Mouse (Mus musculus) forebrain, embryonic 13.5 days (tissue): ENCODE measurements around the gene Nt5m. TPM values are rescaled to one million over a fixed set of nuclear protein-coding genes. Genes with fewer than 3 reads are reported as not detected.

Experiments
- ATAC-seq: fragments of 200-750 bp; cut with Nextera tagmentation; 2 replicates; pipeline ENCODE4 v1.8.0; 2017
- H3K27ac ChIP-seq: fragments of 300-500 bp; sonication (generic); 2 replicates; pipeline ENCODE4 v1.5.1; 2015; ENCODE audit warnings: inconsistent platforms, mild to moderate bottlenecking, moderate library complexity
- H3K27me3 ChIP-seq: fragments of 300-500 bp; sonication (generic); 2 replicates; pipeline ENCODE4 v1.6.1; 2015; ENCODE audit warnings: mild to moderate bottlenecking, inconsistent platforms
- H3K36me3 ChIP-seq: fragments of 300-500 bp; sonication (generic); 2 replicates; pipeline ENCODE4 v1.6.1; 2015; ENCODE audit warnings: mild to moderate bottlenecking, inconsistent platforms; ENCODE audit not compliant: poor library complexity, severe bottlenecking
- H3K4me1 ChIP-seq: fragments of 300-500 bp; sonication (generic); 2 replicates; pipeline ENCODE4 v1.6.1; 2015; ENCODE audit warnings: inconsistent platforms
- H3K4me2 ChIP-seq: fragments of 300-500 bp; sonication (generic); 2 replicates; pipeline ENCODE4 v1.6.1; 2015; ENCODE audit warnings: inconsistent platforms, mild to moderate bottlenecking, moderate library complexity
- H3K4me3 ChIP-seq: fragments of 300-500 bp; sonication (generic); 2 replicates; pipeline ENCODE4 v1.5.1; 2015; ENCODE audit warnings: mild to moderate bottlenecking, inconsistent platforms
- H3K9ac ChIP-seq: fragments of 300-500 bp; sonication (generic); 2 replicates; pipeline ENCODE4 v1.6.1; 2015; ENCODE audit warnings: mild to moderate bottlenecking, inconsistent platforms
- H3K9me3 ChIP-seq: fragments of 300-500 bp; sonication (generic); replicated peaks from 2 replicates; pipeline ENCODE4 v1.6.1; 2016; ENCODE audit warnings: inconsistent platforms
- WGBS: fragments of 180-500 bp; shearing (Covaris S2); methylation state at CpG from one replicate; pipeline ENCODE4 v1.1.7; 2015; 5-methylcytosine and 5-hydroxymethylcytosine counted together
- polyA plus RNA-seq: library from polyadenylated mRNA; unstranded; fragments of >200 nt; fragmentation: Nextera tagmentation; extraction: Ambion mirVana; gene quantifications from 2 replicates; pipeline ENCODE4 v1.2.1, GENCODE M21; 2015

Nt5m gene
- 46.6 and 51.2 TPM in 2 replicates for polyA plus RNA-seq

DNA sequence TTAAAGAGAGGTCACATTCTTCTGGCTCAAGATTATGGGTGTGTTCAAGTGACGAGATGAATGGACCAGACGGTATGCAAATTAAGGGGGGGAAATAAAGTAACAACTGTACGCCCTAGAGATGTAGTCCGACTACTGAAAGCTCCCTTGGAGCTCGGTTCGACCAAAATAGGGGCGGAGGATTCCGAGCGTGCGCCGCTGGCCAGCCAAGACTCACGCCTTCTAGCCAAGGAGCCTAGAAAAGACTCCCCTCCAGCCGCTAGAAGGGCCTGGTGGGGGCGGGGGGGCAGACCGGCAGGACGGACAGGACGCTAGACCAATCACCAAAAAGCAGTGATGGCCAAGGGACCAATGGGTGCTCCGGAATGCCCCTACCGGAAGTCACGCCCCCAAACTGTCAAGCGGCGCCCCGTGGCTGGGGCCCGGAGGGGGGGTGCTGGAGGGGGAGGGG, at the start of gene Nt5m:
Gene Nt5m (plus strand): TSS at position 440 of the 451 bp plus-strand sequence.
- Histone ChIP-seq H3K36me3 (peaks cover 28% of the 10 kb centered on the region), H3K4me1 (peaks cover 24% of the 10 kb centered on the region), H3K9me3 (no peaks in the 10 kb centered on the region), H3K4me3 (peak within 1 kb of the TSS; percentile 98), H3K27ac (peak within 1 kb of the TSS; percentile 97), H3K4me2 (peak within 1 kb of the TSS; percentile 80), H3K9ac (peak within 1 kb of the TSS; percentile 97), H3K27me3 (no peaks in the 10 kb centered on the region)
- ATAC-seq = peak; percentile 97
- WGBS = 0% methylated on average over 24 of the region's 24 CpGs

DNA sequence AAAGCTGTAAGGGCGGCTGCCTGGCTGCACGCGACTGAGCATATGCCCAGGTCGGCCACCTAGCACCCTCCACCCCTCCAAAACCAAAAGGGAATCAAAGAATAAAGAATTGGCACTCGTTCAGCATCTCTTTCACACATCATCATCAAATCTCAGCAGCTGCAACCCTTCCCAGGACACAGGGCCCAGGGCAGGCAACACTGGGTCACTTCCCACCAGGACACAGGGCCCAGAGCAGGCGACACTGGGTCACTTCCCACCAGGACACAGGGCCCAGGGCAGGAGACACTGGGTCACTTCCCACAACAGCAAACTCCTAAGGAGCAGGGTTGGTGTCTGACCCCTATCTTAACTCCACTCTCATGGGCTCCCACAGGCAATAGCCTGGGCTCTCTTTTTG, 45.9 kb upstream of the Nt5m start:
- Histone ChIP-seq H3K27me3 (0 out of 2 replicates have a peak, but pooled peaks cover 2% of the 10 kb centered on the region), H3K36me3 (peaks cover 75% of the 10 kb centered on the region), H3K27ac (no peak overlapping the region), H3K9ac (no peak overlapping the region), H3K9me3 (no peaks in the 10 kb centered on the region), H3K4me1 (no peaks in the 10 kb centered on the region), H3K4me3 (no peak overlapping the region), H3K4me2 (no peak overlapping the region)
- ATAC-seq = no peak
- WGBS = 93% methylated on average over 6 of the region's 6 CpGs

DNA sequence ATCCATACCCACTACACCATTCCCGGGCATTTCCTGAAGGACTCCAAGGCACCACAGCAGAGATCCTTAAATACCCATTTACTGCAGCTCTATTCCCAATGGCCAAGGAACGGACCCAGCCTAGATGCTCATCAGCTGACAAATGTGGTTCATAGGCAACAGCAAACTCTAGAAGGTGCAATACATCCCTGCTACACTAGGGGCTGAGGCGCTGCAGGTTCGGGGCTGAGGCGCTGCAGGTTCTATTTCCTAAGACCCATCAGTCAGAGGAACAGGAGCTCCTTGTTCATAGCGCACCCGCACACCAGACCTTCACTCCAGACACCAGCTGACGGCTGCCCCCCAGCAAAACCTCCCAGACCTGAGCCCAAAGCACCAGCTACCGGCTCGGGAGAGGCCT, 38.8 kb upstream of the Nt5m start:
- Histone ChIP-seq H3K27ac (no peak overlapping the region), H3K36me3 (peaks cover 100% of the 10 kb centered on the region), H3K9ac (no peak overlapping the region), H3K27me3 (no peaks in the 10 kb centered on the region), H3K4me1 (no peaks in the 10 kb centered on the region), H3K4me2 (no peak overlapping the region), H3K9me3 (no peaks in the 10 kb centered on the region), H3K4me3 (no peak overlapping the region)
- 94% methylated on average over 10 of the region's 10 CpGs for WGBS
- ATAC-seq = no peak

DNA sequence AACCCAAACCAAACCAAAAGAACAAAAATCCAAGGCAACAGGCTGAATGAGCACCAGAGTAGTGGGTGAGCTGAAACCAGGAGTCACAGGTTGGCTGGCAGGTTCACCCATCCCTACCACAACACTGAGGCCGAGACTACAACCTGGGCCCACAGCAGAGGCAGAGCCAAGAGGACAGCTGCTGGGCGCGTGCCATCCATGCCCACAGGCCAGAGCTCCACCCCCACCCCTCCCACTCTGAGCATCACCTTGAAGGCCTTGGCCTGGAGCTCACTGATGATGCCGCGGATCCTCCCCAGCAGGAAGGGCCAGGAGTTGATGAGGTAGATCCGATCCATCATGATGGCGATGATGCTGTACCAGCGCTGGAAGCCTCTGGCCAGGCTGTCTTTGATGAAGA, 37.4 kb upstream of the Nt5m start:
- Histone ChIP-seq H3K36me3 (peaks cover 100% of the 10 kb centered on the region), H3K9me3 (no peaks in the 10 kb centered on the region), H3K9ac (no peak overlapping the region), H3K4me1 (no peaks in the 10 kb centered on the region), H3K4me3 (no peak overlapping the region), H3K27ac (no peak overlapping the region), H3K27me3 (no peaks in the 10 kb centered on the region), H3K4me2 (no peak overlapping the region)
- no peak for ATAC-seq
- WGBS = 97% methylated on average over 8 of the region's 8 CpGs

DNA sequence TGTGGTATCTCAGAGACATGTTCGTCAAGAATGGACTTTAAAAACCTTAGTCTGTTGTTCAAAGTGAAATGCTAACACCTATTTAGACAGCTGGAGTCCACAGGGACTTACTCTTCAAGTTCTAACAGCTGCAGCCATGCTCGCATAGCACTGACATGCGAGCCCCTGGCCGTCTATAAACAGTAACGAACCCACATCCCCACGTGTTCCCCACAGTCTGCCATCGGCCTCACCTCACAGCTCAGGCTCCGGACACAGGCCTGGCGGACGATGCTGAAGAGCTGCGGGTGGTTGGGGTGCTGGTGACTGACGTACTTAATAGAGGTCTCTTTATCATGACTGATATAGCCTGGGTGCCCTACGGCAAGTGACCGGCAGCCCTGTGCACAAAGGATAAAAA, 35.7 kb upstream of the Nt5m start:
- no peak overlapping the region for H3K27ac ChIP-seq
- WGBS = 91% methylated on average over 14 of the region's 14 CpGs
- no peaks in the 10 kb centered on the region for H3K9me3 ChIP-seq
- H3K36me3 ChIP-seq = peaks cover 93% of the 10 kb centered on the region
- no peaks in the 10 kb centered on the region for H3K27me3 ChIP-seq
- H3K9ac ChIP-seq = no peak overlapping the region
- H3K4me3 ChIP-seq = no peak overlapping the region
- no peak for ATAC-seq
- no peak overlapping the region for H3K4me2 ChIP-seq
- H3K4me1 ChIP-seq = peaks cover 4% of the 10 kb centered on the region

DNA sequence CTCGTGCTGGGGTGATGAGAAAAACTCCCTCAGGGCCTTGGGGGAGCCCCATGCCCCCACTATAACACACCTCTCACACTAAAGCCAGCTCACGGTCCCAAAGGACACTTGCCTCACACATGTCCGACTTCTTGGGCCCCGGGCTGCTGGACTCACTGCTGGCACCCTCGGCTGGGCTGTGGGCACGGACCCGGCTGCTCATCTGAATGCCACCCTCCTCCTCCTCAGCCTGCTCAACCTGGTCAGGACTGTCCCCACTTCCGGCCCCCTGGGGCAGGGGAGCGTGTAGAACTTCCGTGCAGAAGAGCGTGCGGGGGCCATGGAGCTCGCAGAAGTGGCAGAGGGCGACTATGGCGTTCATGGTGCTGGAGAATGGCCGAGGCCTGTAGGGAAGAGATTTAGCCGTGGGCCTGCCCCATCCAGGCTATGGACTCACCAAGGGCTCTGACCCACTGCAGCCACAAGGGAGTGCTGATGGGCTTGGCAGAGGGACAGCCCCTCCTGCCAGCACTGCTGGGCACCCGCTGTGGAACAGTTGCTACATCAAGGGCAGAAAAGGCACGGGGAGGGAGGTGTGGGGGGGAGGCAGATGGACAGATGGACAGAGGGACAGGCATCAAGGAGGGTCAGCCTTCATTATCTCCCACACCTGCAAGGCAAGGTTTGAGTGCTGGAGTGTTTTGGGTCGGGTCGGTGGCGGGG, 34.7 kb upstream of the Nt5m start:
- H3K4me2 ChIP-seq = no peak overlapping the region
- no peaks in the 10 kb centered on the region for H3K27me3 ChIP-seq
- H3K36me3 ChIP-seq = peaks cover 83% of the 10 kb centered on the region
- H3K4me1 ChIP-seq = peaks cover 12% of the 10 kb centered on the region
- no peak overlapping the region for H3K4me3 ChIP-seq
- no peaks in the 10 kb centered on the region for H3K9me3 ChIP-seq
- no peak overlapping the region for H3K27ac ChIP-seq
- no peak overlapping the region for H3K9ac ChIP-seq
- 90% methylated on average over 22 of the region's 22 CpGs for WGBS
- no peak for ATAC-seq

DNA sequence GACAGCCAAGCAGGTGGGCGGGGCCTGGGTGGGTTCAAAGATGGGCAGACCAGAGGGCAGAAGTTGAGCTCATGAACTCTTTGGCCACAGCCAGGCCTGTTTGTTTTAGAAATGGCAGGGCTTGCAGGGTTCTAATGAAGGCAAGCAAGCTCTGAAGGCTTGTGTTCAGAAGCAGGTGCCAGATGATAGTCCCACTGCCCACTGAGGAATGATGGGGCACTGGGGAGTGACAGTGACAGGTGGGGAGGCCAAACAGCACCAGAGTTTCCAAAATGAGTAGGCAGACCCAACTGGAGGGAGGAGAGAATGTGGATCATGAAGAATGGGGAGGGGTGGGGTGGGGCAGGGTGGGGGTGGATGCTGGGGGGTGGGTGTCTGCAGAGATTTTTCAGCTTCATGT, 34.0 kb upstream of the Nt5m start:
- no peak overlapping the region for H3K27ac ChIP-seq
- ATAC-seq = no peak
- H3K36me3 ChIP-seq = peaks cover 76% of the 10 kb centered on the region
- H3K9ac ChIP-seq = no peak overlapping the region
- no peak overlapping the region for H3K4me3 ChIP-seq
- 84% methylated on average over 1 of the region's 1 CpGs for WGBS
- peaks cover 12% of the 10 kb centered on the region for H3K4me1 ChIP-seq
- no peak overlapping the region for H3K4me2 ChIP-seq
- no peaks in the 10 kb centered on the region for H3K9me3 ChIP-seq
- H3K27me3 ChIP-seq = no peaks in the 10 kb centered on the region

DNA sequence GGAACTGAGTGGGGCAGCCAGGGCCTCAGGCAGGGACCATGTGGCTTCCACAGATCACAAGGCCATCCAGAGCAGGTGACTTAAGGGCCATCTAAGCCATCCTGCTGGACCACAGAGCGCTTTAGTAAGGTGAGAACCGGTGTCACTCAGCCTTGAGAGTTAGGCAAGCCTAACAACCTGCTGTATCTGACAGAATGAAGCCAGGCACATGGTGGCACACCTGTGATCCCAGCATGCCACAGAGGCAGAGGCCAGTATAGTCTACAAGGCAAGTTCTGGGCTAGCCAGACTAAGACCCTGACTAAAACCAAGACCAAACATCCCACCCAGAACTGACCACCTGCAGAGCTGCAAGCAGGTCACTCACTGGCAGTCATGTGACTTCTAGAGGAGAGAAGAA, 33.6 kb upstream of the Nt5m start:
- Histone ChIP-seq H3K27ac (no peak overlapping the region), H3K4me2 (no peak overlapping the region), H3K4me3 (no peak overlapping the region), H3K9me3 (no peaks in the 10 kb centered on the region), H3K9ac (no peak overlapping the region), H3K36me3 (peaks cover 72% of the 10 kb centered on the region), H3K27me3 (no peaks in the 10 kb centered on the region), H3K4me1 (peaks cover 12% of the 10 kb centered on the region)
- 100% methylated on average over 2 of the region's 2 CpGs for WGBS
- ATAC-seq = no peak

DNA sequence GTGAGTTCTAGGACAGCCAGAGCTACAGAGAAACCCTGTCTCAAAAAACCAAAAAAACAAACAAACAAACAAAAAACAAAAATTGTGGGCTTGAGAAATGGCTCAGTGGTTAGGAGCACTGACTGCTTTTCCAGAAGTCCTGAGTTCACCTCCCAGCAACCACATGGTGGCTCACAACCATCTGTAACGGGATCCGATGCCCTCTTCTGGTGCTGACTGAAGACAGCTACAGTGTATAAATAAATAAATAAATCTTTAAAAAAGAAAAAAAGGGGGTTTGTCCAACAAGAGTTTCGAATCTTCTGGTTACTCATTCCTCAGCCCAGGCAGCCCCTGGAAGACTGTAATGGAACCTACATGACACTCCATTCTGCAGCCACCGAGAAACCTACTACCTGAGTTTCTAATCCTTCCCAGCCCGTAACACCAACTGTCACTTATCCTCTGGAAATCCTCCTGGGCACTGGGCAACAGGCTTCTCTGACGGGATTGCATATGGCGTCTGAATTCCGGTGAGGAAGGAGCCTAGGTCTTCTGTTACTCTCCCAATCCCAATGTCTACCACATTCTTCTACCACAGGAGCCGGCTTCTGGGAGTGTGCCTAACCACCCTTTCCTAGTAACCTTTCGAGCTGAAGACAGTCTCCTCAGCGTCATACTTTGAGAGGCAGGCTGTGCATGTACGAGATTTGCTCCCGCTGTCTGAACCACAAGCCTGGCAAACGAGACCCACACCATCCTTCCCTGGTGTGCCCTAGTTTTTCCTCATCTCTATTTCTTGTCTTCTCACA, 30.9 kb upstream of the Nt5m start:
- H3K9me3 ChIP-seq = no peaks in the 10 kb centered on the region
- peak overlapping the region; percentile 88 for H3K4me2 ChIP-seq
- no peak for ATAC-seq
- peaks cover 44% of the 10 kb centered on the region for H3K36me3 ChIP-seq
- peak overlapping the region; percentile 80 for H3K9ac ChIP-seq
- H3K4me3 ChIP-seq = peak overlapping the region; percentile 83
- peaks cover 12% of the 10 kb centered on the region for H3K4me1 ChIP-seq
- H3K27ac ChIP-seq = no peak overlapping the region
- WGBS = 76% methylated on average over 14 of the region's 14 CpGs
- no peaks in the 10 kb centered on the region for H3K27me3 ChIP-seq

DNA sequence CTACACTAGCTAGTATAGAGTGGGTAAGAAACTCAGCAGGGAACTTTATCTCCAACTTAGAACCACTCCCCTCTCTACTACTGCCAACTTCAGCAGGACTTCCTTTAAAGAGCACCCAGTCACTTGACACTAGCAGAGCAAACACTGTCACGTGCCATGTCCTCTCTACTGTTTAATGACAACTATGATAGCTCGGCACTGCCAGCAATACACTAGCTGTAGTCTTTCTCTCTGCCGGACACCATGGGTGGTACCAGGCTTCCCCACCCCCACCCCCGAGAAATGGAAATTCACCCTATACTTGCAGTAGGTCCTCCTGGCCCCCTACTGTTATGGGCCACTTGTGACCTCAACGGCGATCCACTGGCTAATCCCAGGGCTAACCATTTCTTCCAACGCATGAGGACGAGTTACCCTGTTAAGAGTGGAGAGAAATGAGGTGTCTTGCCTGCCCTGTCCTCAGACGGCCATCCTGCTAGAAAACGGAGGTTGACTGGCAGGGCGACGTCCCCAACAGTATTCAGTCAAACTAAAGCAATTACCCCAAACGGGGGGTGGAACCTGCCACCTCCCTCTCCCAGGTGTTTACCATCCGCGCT, 30.1 kb upstream of the Nt5m start:
- Histone ChIP-seq H3K4me2 (peak overlapping the region; percentile 88), H3K4me3 (peak overlapping the region; percentile 83), H3K4me1 (peaks cover 12% of the 10 kb centered on the region), H3K27ac (peak overlapping the region; percentile 97), H3K9me3 (no peaks in the 10 kb centered on the region), H3K27me3 (no peaks in the 10 kb centered on the region), H3K9ac (peak overlapping the region; percentile 80), H3K36me3 (peaks cover 36% of the 10 kb centered on the region)
- under 1% methylated on average over 15 of the region's 15 CpGs for WGBS
- peak; percentile 16 for ATAC-seq

DNA sequence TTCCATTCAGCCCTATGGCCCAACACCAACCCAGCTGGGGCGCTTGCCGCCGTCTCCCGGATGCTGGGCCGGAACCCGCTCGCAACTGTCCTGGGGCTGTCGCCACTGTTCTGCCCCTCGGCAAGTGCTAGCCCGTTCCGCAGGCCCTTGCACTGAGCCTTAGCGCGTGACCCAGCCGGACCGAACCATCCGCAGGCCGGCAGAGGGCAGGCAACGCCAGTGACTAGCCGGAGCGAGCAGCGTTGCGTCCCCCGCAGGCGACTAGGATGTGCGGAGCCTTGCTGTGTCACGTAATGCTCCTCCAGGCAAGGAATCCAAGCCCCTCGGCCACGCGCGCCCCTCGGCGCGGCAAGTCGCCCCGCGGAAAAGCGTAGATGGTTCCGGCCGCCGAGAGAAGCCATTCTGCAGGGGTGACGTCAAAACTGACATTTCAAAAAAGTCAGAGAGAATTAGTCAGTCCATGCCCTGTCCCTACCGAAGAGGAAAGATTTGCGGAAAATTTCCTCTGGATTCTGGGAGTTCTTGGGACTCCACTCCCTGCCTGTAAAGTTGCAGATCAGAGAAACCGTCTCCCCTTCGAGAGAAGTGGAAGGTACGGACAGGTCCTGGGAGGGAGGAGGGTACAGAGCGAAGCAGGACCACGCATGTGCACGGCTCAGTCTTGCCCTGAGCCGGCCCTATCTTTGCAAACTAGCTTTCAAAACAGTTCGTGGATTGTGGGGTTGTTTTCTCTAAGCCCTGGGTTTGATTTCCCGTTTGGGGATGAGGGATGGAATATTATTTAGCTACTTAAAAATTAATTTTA, 29.4 kb upstream of the Nt5m start, which contains the start of gene Flcn:
Gene Flcn (minus strand): TSS at position 347 of the 805 bp plus-strand sequence.
- Histone ChIP-seq H3K27ac (peak within 1 kb of the TSS; percentile 97), H3K4me2 (peak within 1 kb of the TSS; percentile 88), H3K36me3 (peaks cover 29% of the 10 kb centered on the region), H3K27me3 (no peaks in the 10 kb centered on the region), H3K9me3 (no peaks in the 10 kb centered on the region), H3K9ac (peak within 1 kb of the TSS; percentile 80), H3K4me3 (peak within 1 kb of the TSS; percentile 83), H3K4me1 (peaks cover 12% of the 10 kb centered on the region)
- peak; percentile 98 for ATAC-seq
- WGBS = under 1% methylated on average over 52 of the region's 52 CpGs
